Mouse (Mus musculus) forebrain, postnatal 0 days (tissue): Measurements from ENCODE around the gene Plpp1. TPM values are rescaled to one million over a fixed set of nuclear protein-coding genes. Genes with fewer than 3 reads are reported as not detected.

ENCODE experiments used
- ATAC-seq: fragments of 200-750 bp; cut with Nextera tagmentation; 2 replicates; pipeline ENCODE4 v1.8.0; 2017; ENCODE audit warnings: mild to moderate bottlenecking, moderate library complexity
- DNase-seq: peaks from one replicate; pipeline ENCODE4 v3.0.0-alpha.2; 2015
- H3K27ac ChIP-seq: fragments of 300-500 bp; sonication (generic); 2 replicates; pipeline ENCODE4 v1.5.1; 2014; ENCODE audit warnings: low read depth, mild to moderate bottlenecking, antibody characterized with exemption, low read length, moderate library complexity, mixed read lengths
- H3K27me3 ChIP-seq: fragments of 300-500 bp; sonication (generic); 2 replicates; pipeline ENCODE4 v1.6.1; 2014; ENCODE audit warnings: mild to moderate bottlenecking, low read length, mixed read lengths; ENCODE audit not compliant: insufficient read depth
- H3K36me3 ChIP-seq: fragments of 300-500 bp; sonication (generic); 2 replicates; pipeline ENCODE4 v1.6.1; 2014; ENCODE audit warnings: mild to moderate bottlenecking, moderate library complexity; ENCODE audit not compliant: insufficient read depth
- H3K4me1 ChIP-seq: fragments of 300-500 bp; sonication (generic); 2 replicates; pipeline ENCODE4 v1.6.1; 2014; ENCODE audit warnings: antibody characterized with exemption; ENCODE audit not compliant: insufficient read depth
- H3K4me2 ChIP-seq: fragments of 300-500 bp; sonication (generic); 2 replicates; pipeline ENCODE4 v1.6.1; 2014; ENCODE audit warnings: low read depth, mild to moderate bottlenecking, moderate library complexity
- H3K4me3 ChIP-seq: fragments of 300-500 bp; sonication (generic); 2 replicates; pipeline ENCODE4 v1.5.1; 2014; ENCODE audit warnings: low read depth, low read length, mixed read lengths
- H3K9ac ChIP-seq: fragments of 300-500 bp; sonication (generic); 2 replicates; pipeline ENCODE4 v1.6.1; 2014; ENCODE audit warnings: mild to moderate bottlenecking
- H3K9me3 ChIP-seq: fragments of 300-500 bp; sonication (generic); 2 replicates; pipeline ENCODE4 v1.6.1; 2016; ENCODE audit warnings: low read length
- CTCF ChIP-seq: sonication (generic); IDR thresholded peaks from 2 replicates; pipeline ENCODE4 v1.5.1; 2016; ENCODE audit warnings: antibody characterized with exemption, control low read depth, low read depth
- WGBS: fragments of 180-500 bp; shearing (Covaris S2); extraction: QIAGEN DNeasy Blood & Tissue Kit; methylation state at CpG from one replicate; pipeline ENCODE4 v1.1.7; 2014; 5-methylcytosine and 5-hydroxymethylcytosine counted together
- polyA plus RNA-seq: library from polyadenylated mRNA; unstranded; fragments of >200 nt; fragmentation: Nextera tagmentation; extraction: Ambion mirVana; gene quantifications from 2 replicates; pipeline ENCODE4 v1.2.1, GENCODE M21; 2015
- total RNA-seq: library from RNA; depleted of rRNA; stranded (reverse); fragments of >200 nt; gene quantifications from 2 replicates; pipeline ENCODE4 v1.2.3, GENCODE M21; 2014

The Plpp1 gene
- total and polyA plus RNA-seq, 2 experiments from 2014 or later: 44.4 to 68.0 TPM

GRCm38 (mm10) chr13:112838562-112839232 is 38.1 kb downstream of the Plpp1 start:
- no peak overlapping the region for H3K4me2 ChIP-seq
- H3K4me1 ChIP-seq: no peaks in the 10 kb centered on the region
- H3K36me3 ChIP-seq: no peaks in the 10 kb centered on the region
- H3K27me3 ChIP-seq: no peaks in the 10 kb centered on the region
- no peak overlapping the region for H3K27ac ChIP-seq
- H3K9me3 ChIP-seq: no peaks in the 10 kb centered on the region
- DNase-seq: no peak
- ATAC-seq: no peak
- WGBS: 95% methylated on average over 6 of the region's 6 CpGs
- no peak overlapping the region for H3K4me3 ChIP-seq
- H3K9ac ChIP-seq: no peak overlapping the region
- no peak for TF ChIP-seq CTCF

GRCm38 (mm10) chr13:112840241-112841087 is 39.9 kb downstream of the Plpp1 start:
- Histone ChIP-seq H3K27me3 (no peaks in the 10 kb centered on the region), H3K36me3 (no peaks in the 10 kb centered on the region), H3K4me3 (no peak overlapping the region), H3K4me1 (no peaks in the 10 kb centered on the region), H3K27ac (peak overlapping the region; percentile 57), H3K4me2 (no peak overlapping the region), H3K9me3 (no peaks in the 10 kb centered on the region), H3K9ac (no peak overlapping the region)
- DNase-seq: peak; percentile 64
- 77% methylated on average over 16 of the region's 16 CpGs for WGBS
- peak; percentile 75 for ATAC-seq
- TF ChIP-seq CTCF: no peak

GRCm38 (mm10) chr13:112845931-112846330 is 45.3 kb downstream of the Plpp1 start:
- ATAC-seq (no peak), DNase-seq (no peak)
- WGBS: 97% methylated on average over 3 of the region's 3 CpGs
- H3K4me1 ChIP-seq: no peaks in the 10 kb centered on the region
- H3K27me3 ChIP-seq: no peaks in the 10 kb centered on the region
- no peak overlapping the region for H3K4me3 ChIP-seq
- no peak overlapping the region for H3K9ac ChIP-seq
- no peak overlapping the region for H3K4me2 ChIP-seq
- no peaks in the 10 kb centered on the region for H3K9me3 ChIP-seq
- no peak for TF ChIP-seq CTCF
- H3K27ac ChIP-seq: no peak overlapping the region
- no peaks in the 10 kb centered on the region for H3K36me3 ChIP-seq

GRCm38 (mm10) chr13:112853710-112854316 is 53.2 kb downstream of the Plpp1 start:
- Histone ChIP-seq H3K4me2 (no peak overlapping the region), H3K4me3 (no peak overlapping the region), H3K9ac (no peak overlapping the region), H3K36me3 (no peaks in the 10 kb centered on the region), H3K9me3 (no peaks in the 10 kb centered on the region), H3K27me3 (no peaks in the 10 kb centered on the region), H3K4me1 (no peaks in the 10 kb centered on the region), H3K27ac (no peak overlapping the region)
- 25% methylated on average over 17 of the region's 17 CpGs for WGBS
- no peak for TF ChIP-seq CTCF
- DNase-seq: no peak
- no peak for ATAC-seq

- H3K4me3 ChIP-seq: no peak overlapping the region
- no peak overlapping the region for H3K4me2 ChIP-seq
- no peak overlapping the region for H3K27ac ChIP-seq
- TF ChIP-seq CTCF: peak; percentile 39
- 0 out of 2 replicates have a peak, but pooled peaks cover 4% of the 10 kb centered on the region for H3K36me3 ChIP-seq
- ATAC-seq: 0 out of 2 replicates have a peak, but pooled peaks have one; percentile 43
- H3K9me3 ChIP-seq: no peaks in the 10 kb centered on the region
- WGBS: 46% methylated on average over 6 of the region's 6 CpGs
- H3K4me1 ChIP-seq: no peaks in the 10 kb centered on the region
- no peaks in the 10 kb centered on the region for H3K27me3 ChIP-seq
- no peak for DNase-seq
- no peak overlapping the region for H3K9ac ChIP-seq
These were observed 53.8 kb downstream of the Plpp1 start for GRCm38 (mm10) chr13:112854402-112854801.

GRCm38 (mm10) chr13:112857921-112858320 is 57.3 kb downstream of the Plpp1 start:
- Histone ChIP-seq H3K9me3 (no peaks in the 10 kb centered on the region), H3K4me1 (no peaks in the 10 kb centered on the region), H3K27me3 (no peaks in the 10 kb centered on the region), H3K9ac (no peak overlapping the region), H3K4me3 (no peak overlapping the region), H3K27ac (no peak overlapping the region), H3K36me3 (peaks cover 9% of the 10 kb centered on the region; the same call in 1 of the 2 replicates), H3K4me2 (no peak overlapping the region)
- no peak for DNase-seq
- no peak for ATAC-seq
- WGBS: 68% methylated on average over 7 of the region's 7 CpGs
- no peak for TF ChIP-seq CTCF

- WGBS: 86% methylated on average over 21 of the region's 21 CpGs
- no peak for ATAC-seq
These were observed 59.1 kb downstream of the Plpp1 start for GRCm38 (mm10) chr13:112859574-112860134.

More at GRCm38 (mm10) chr13:112859574-112860134, 59.1 kb downstream of the Plpp1 start:
- peaks cover 22% of the 10 kb centered on the region; the same call in 1 of the 2 replicates for H3K36me3 ChIP-seq
- no peak for TF ChIP-seq CTCF
- no peaks in the 10 kb centered on the region for H3K27me3 ChIP-seq
- no peak overlapping the region for H3K27ac ChIP-seq
- H3K4me1 ChIP-seq: no peaks in the 10 kb centered on the region
- DNase-seq: no peak
- H3K9ac ChIP-seq: no peak overlapping the region
- no peak overlapping the region for H3K4me2 ChIP-seq
- H3K4me3 ChIP-seq: no peak overlapping the region
- no peaks in the 10 kb centered on the region for H3K9me3 ChIP-seq
